Comparison of ENCODE assay signal across 33 mouse cellular contexts in the genomic region with DNA sequence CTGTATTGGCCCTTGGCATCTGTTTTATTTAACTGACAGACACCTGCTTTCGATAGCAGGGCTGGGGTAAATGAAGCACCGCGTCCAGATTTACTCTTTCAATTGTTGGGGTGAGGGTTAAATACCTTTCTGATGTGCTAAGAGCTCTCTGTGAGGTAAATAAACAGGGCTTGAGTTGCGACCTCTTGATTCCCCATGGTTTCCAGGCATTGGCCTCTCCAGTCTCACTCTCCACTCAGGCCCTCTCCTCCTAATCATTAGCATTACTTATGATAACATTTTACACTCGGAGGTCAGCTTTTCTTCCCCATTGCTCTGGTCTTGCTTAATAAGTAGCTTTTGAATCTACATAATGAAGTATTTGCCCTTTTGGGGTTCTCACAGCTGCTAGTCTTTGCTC.
"Had no signal": no experiment of that assay in that cellular context is flagged by ENCODE, and none has a peak within 500 bp of the region (broad histone marks: within the 10 kb centered on the region; RNA-seq: fewer than 3 reads in every experiment).

No protein-coding gene starts in this region.

- H3K36me3 ChIP-seq: heart, embryonic 12.5 days; heart, embryonic 13.5 days; heart, embryonic 15.5 days; hindbrain, embryonic 10.5 days; hindbrain, embryonic 12.5 days; hindbrain, embryonic 13.5 days; hindbrain, embryonic 15.5 days; intestine, embryonic 15.5 days; kidney, embryonic 15.5 days had no signal

- DNase-seq: heart, postnatal 10 days; heart, postnatal 14 days; heart, postnatal 36 days; heart, postnatal 4 days; kidney, adult 11 months; kidney, adult 2 months; kidney, adult 8-10 months; kidney, adult 9 months; kidney, postnatal 10 days; kidney, postnatal 14 days; kidney, postnatal 25 days; kidney, postnatal 36 days; kidney, postnatal 4 days; layer of hippocampus, adult 9-11 months; layer of hippocampus, postnatal 36 days had no signal

- H3K27ac ChIP-seq: heart, embryonic 13.5 days; heart, embryonic 15.5 days; hindbrain, embryonic 12.5 days; hindbrain, embryonic 13.5 days; hindbrain, embryonic 14.5 days; hindbrain, embryonic 15.5 days; hindbrain, postnatal 0 days; intestine, embryonic 15.5 days; kidney, embryonic 15.5 days; kidney, postnatal 0 days; layer of hippocampus, adult 2 months had no signal

- ATAC-seq: hindbrain, embryonic 16.5 days; hindbrain, postnatal 0 days; inflammation-experienced regulatory T-cells, adult 6 months; intestine, embryonic 15.5 days; intestine, embryonic 16.5 days; intestine, postnatal 0 days had no signal

- H3K9me3 ChIP-seq: heart, embryonic 12.5 days; heart, embryonic 13.5 days; heart, embryonic 15.5 days; hindbrain, embryonic 10.5 days; hindbrain, embryonic 12.5 days; hindbrain, embryonic 13.5 days; hindbrain, embryonic 15.5 days; intestine, embryonic 15.5 days; kidney, embryonic 15.5 days had no signal

- H3K4me3 ChIP-seq: heart, embryonic 12.5 days; heart, embryonic 13.5 days; heart, embryonic 15.5 days; hindbrain, embryonic 10.5 days; hindbrain, embryonic 12.5 days; hindbrain, embryonic 13.5 days; hindbrain, embryonic 15.5 days; intestine, embryonic 15.5 days; kidney, embryonic 15.5 days; layer of hippocampus, adult 2 months had no signal

- H3K9ac ChIP-seq: heart, embryonic 12.5 days; heart, embryonic 13.5 days; heart, embryonic 15.5 days; hindbrain, embryonic 12.5 days; hindbrain, embryonic 13.5 days; hindbrain, embryonic 14.5 days; hindbrain, embryonic 15.5 days; intestine, embryonic 15.5 days; kidney, embryonic 15.5 days had no signal

- H3K4me2 ChIP-seq: heart, embryonic 11.5 days; heart, embryonic 12.5 days; heart, embryonic 13.5 days; heart, embryonic 15.5 days; hindbrain, embryonic 12.5 days; hindbrain, embryonic 13.5 days; hindbrain, embryonic 14.5 days; hindbrain, embryonic 15.5 days; intestine, embryonic 15.5 days; kidney, embryonic 15.5 days had no signal

- H3K4me1 ChIP-seq: hindbrain, embryonic 15.5 days; intestine, embryonic 15.5 days had no signal

- H3K27me3 ChIP-seq: heart, embryonic 12.5 days; heart, embryonic 13.5 days; heart, embryonic 15.5 days; hindbrain, embryonic 15.5 days; intestine, embryonic 15.5 days had no signal
